Comparison of ENCODE assay signal across 14 mouse cellular contexts in the genomic region with DNA sequence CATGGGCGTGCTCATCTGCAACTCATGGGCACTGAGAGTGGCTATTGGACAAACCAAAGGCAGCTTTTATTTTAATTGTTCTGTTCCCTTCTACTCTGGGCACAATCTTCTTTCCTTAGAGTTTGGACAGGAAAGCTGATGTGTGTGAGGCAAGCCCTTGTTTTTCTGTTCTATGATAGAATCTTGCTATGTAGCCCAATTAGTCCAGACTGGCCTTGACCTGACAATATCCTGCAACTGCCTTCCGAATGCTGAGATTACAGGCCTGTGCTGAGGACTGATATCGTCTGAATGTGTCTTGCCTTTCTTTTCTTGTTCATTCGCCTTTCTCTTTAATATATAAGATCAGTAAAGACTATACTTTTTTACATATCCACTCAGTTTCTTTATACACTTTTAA.
"Had no signal": no experiment of that assay in that cellular context is flagged by ENCODE, and none has a peak within 500 bp of the region (broad histone marks: within the 10 kb centered on the region; RNA-seq: fewer than 3 reads in every experiment).

No protein-coding gene starts in this region.

- H3K27me3 ChIP-seq: hindbrain, embryonic 15.5 days; limb, embryonic 12.5 days; liver, embryonic 13.5 days; lung, embryonic 15.5 days; midbrain, embryonic 13.5 days; neural tube, embryonic 15.5 days had no signal

- H3K9me3 ChIP-seq: hindbrain, embryonic 15.5 days; limb, embryonic 12.5 days; liver, embryonic 13.5 days; lung, embryonic 15.5 days; midbrain, embryonic 13.5 days; neural tube, embryonic 15.5 days had no signal

- H3K4me2 ChIP-seq: hindbrain, embryonic 15.5 days; limb, embryonic 12.5 days; liver, embryonic 13.5 days; lung, embryonic 15.5 days; midbrain, embryonic 13.5 days; neural tube, embryonic 15.5 days had no signal

- H3K4me3 ChIP-seq: hindbrain, embryonic 15.5 days; layer of hippocampus, adult 2 months; limb, embryonic 12.5 days; liver, embryonic 13.5 days; lung, embryonic 15.5 days; midbrain, embryonic 13.5 days; myocyte; neural tube, embryonic 15.5 days had no signal

- H3K27ac ChIP-seq: hindbrain, embryonic 15.5 days; layer of hippocampus, adult 2 months; limb, embryonic 12.5 days; liver, embryonic 13.5 days; lung, embryonic 15.5 days; midbrain, embryonic 13.5 days; neural tube, embryonic 15.5 days had no signal

- ATAC-seq: liver, postnatal 0 days; midbrain, embryonic 13.5 days had no signal

- DNase-seq: liver; liver, embryonic 13.5 days; liver, postnatal 0 days; lung, postnatal 14 days; right cerebral cortex, adult 18-20 months; right cerebral cortex, postnatal 25 days; thymus, postnatal 4 days had no signal

- H3K36me3 ChIP-seq: hindbrain, embryonic 15.5 days; limb, embryonic 12.5 days; liver, embryonic 13.5 days; lung, embryonic 15.5 days; midbrain, embryonic 13.5 days; neural tube, embryonic 15.5 days had no signal

- H3K9ac ChIP-seq: hindbrain, embryonic 15.5 days; limb, embryonic 12.5 days; liver, embryonic 13.5 days; liver, postnatal 0 days; lung, embryonic 15.5 days; midbrain, embryonic 13.5 days; neural tube, embryonic 15.5 days had no signal
